Mouse (Mus musculus): ENCODE measurements around the gene Soat2. TPM values are rescaled to one million over a fixed set of nuclear protein-coding genes. Genes with fewer than 3 reads are reported as not detected.

Soat2 gene
- polyA plus RNA-seq, 1 experiment from 2014 or later = 0.17 TPM

GRCm38 (mm10) chr15:102198841-102199240 is 48.5 kb downstream of the Soat2 start:
- ATAC-seq (ENCODE audit: insufficient number of reproducible peaks, insufficient read depth, low FRiP score, low TSS enrichment) = no peak
- WGBS = 74% methylated on average over 4 of the region's 4 CpGs
- Histone ChIP-seq H3K4me1 (peaks cover 6% of the 10 kb centered on the region; the same call in 1 of the 2 replicates), H3K9me3 (no peaks in the 10 kb centered on the region), H3K4me3 (no peak overlapping the region), H3K4me2 (replicated peaks) (no peak overlapping the region), H3K36me3 (peaks cover 6% of the 10 kb centered on the region), H3K9ac (no peak overlapping the region), H3K27me3 (no peaks in the 10 kb centered on the region), H3K27ac (no peak overlapping the region)

- Histone ChIP-seq H3K9me3 (no peaks in the 10 kb centered on the region), H3K9ac (peak within 1 kb of the TSS; percentile 94), H3K4me2 (replicated peaks) (peak within 1 kb of the TSS; percentile 79), H3K27me3 (no peaks in the 10 kb centered on the region), H3K27ac (peak within 1 kb of the TSS; percentile 100), H3K4me3 (peak within 1 kb of the TSS; percentile 87), H3K4me1 (peaks cover 35% of the 10 kb centered on the region), H3K36me3 (peaks cover 32% of the 10 kb centered on the region)
- WGBS = under 1% methylated on average over 60 of the region's 68 CpGs
- ATAC-seq (ENCODE audit: insufficient number of reproducible peaks, insufficient read depth, low FRiP score, low TSS enrichment) = peak; percentile 95
Observed at GRCm38 (mm10) chr15:102202971-102203834, 52.9 kb downstream of the Soat2 start, which contains the start of gene Zfp740. Zfp740 (plus strand) TSS chr15:102203249.

DNA sequence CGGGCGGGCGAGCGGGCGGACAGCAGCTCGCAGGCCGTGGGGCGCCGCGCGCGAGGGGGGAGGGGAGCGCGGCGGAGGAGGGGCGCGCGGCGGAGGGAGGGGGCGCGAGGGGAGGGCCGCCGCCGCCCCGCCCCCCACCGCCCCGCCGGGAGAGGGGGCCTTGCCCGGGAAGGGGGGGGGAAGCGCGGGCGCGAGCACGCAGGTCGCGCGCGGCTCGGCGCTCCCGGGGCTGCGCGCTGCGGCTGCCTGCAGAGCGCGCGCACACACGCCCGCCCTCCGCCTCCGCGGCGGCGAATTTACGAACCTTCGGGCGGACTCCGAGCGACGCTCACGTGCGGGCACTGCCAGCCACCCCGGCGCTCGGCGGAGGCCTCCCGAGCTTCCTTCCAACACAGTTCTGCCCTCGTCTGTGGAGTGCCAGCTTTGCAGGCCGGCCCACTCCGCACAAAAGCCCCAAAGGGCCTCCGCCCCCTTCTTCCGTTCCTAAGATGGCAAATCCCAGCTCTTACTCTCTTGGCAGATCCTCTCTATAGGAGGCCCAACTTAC is 53.6 kb downstream of the Soat2 start:
- no peaks in the 10 kb centered on the region for H3K9me3 ChIP-seq
- peak; percentile 10 for ATAC-seq (ENCODE audit: insufficient number of reproducible peaks, insufficient read depth, low FRiP score, low TSS enrichment)
- peaks cover 40% of the 10 kb centered on the region for H3K36me3 ChIP-seq
- peaks cover 35% of the 10 kb centered on the region for H3K4me1 ChIP-seq
- under 1% methylated on average over 48 of the region's 72 CpGs for WGBS
- H3K9ac ChIP-seq = peak overlapping the region; percentile 94
- H3K27ac ChIP-seq = peak overlapping the region; percentile 100
- H3K27me3 ChIP-seq = no peaks in the 10 kb centered on the region
- H3K4me3 ChIP-seq = peak overlapping the region; percentile 87
- H3K4me2 ChIP-seq (replicated peaks) = peak overlapping the region; percentile 79

GRCm38 (mm10) chr15:102204674-102205505 is 54.6 kb downstream of the Soat2 start, which contains the start of gene Csad:
Csad (minus strand) TSS chr15:102204724.
- WGBS = 53% methylated on average over 19 of the region's 19 CpGs
- H3K27ac ChIP-seq = peak within 1 kb of the TSS; percentile 100
- H3K27me3 ChIP-seq = no peaks in the 10 kb centered on the region
- ATAC-seq (ENCODE audit: insufficient number of reproducible peaks, insufficient read depth, low FRiP score, low TSS enrichment) = no peak
- H3K9me3 ChIP-seq = no peaks in the 10 kb centered on the region
- H3K4me2 ChIP-seq (replicated peaks) = peak within 1 kb of the TSS; percentile 79
- peak within 1 kb of the TSS; percentile 87 for H3K4me3 ChIP-seq
- peaks cover 49% of the 10 kb centered on the region for H3K36me3 ChIP-seq
- peaks cover 35% of the 10 kb centered on the region for H3K4me1 ChIP-seq
- peak within 1 kb of the TSS; percentile 94 for H3K9ac ChIP-seq

DNA sequence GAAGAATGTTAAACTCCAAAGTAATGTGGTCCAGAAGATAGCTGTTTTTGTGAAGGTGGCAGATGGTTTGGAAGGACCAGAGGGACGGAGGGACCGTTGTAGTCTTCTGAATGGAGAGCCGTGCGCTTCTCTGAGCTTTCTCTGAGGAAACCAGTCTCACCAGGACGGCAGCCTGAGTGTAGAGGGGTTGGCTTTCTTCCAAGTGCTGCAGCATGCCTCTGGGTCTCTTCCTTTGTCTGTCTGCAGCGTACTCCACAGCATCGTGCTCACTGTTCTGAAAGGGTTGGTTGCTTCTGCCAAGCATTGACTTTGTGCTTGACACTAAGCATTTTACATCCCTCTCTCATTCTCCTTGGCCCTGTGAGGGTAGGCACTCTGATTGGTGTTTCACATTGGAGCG is 55.5 kb downstream of the Soat2 start:
- peak overlapping the region; percentile 79 for H3K4me2 ChIP-seq (replicated peaks)
- peak overlapping the region; percentile 94 for H3K9ac ChIP-seq
- no peak for ATAC-seq (ENCODE audit: insufficient number of reproducible peaks, insufficient read depth, low FRiP score, low TSS enrichment)
- peak overlapping the region; percentile 87 for H3K4me3 ChIP-seq
- H3K27me3 ChIP-seq = no peaks in the 10 kb centered on the region
- peaks cover 52% of the 10 kb centered on the region for H3K36me3 ChIP-seq
- peaks cover 35% of the 10 kb centered on the region for H3K4me1 ChIP-seq
- H3K27ac ChIP-seq = peak overlapping the region; percentile 100
- 62% methylated on average over 8 of the region's 8 CpGs for WGBS
- H3K9me3 ChIP-seq = no peaks in the 10 kb centered on the region

DNA sequence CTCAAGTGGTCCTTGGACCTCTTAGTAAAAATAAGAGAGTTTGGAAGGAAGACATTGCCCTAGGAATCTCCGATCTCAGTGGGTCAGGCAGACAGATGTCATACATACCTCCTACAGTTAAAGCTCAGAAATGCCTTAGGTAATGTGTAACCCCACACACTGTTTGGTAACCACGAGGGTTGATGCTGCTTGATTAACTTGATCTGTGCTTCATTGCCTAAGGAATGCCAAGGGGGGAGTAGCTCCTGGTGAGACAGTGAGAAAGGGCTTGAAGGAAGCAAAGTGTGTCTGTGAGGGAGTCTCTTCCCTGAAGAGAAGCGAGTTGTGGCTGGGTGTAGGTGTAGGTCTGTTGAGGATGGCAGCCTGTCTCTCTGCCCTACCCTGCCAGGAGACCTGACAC is 57.0 kb downstream of the Soat2 start:
- WGBS = 82% methylated on average over 3 of the region's 3 CpGs
- Histone ChIP-seq H3K4me2 (replicated peaks) (no peak overlapping the region), H3K4me3 (no peak overlapping the region), H3K9me3 (no peaks in the 10 kb centered on the region), H3K27ac (no peak overlapping the region), H3K27me3 (no peaks in the 10 kb centered on the region), H3K36me3 (peaks cover 63% of the 10 kb centered on the region), H3K9ac (no peak overlapping the region), H3K4me1 (peaks cover 33% of the 10 kb centered on the region)
- ATAC-seq (ENCODE audit: insufficient number of reproducible peaks, insufficient read depth, low FRiP score, low TSS enrichment) = no peak

GRCm38 (mm10) chr15:102208092-102208561 is 57.8 kb downstream of the Soat2 start:
- no peak overlapping the region for H3K9ac ChIP-seq
- no peak overlapping the region for H3K4me3 ChIP-seq
- no peak overlapping the region for H3K27ac ChIP-seq
- ATAC-seq (ENCODE audit: insufficient number of reproducible peaks, insufficient read depth, low FRiP score, low TSS enrichment) = no peak
- H3K4me2 ChIP-seq (replicated peaks) = no peak overlapping the region
- H3K9me3 ChIP-seq = no peaks in the 10 kb centered on the region
- H3K4me1 ChIP-seq = peaks cover 28% of the 10 kb centered on the region
- peaks cover 70% of the 10 kb centered on the region for H3K36me3 ChIP-seq
- H3K27me3 ChIP-seq = no peaks in the 10 kb centered on the region
- 83% methylated on average over 9 of the region's 9 CpGs for WGBS

DNA sequence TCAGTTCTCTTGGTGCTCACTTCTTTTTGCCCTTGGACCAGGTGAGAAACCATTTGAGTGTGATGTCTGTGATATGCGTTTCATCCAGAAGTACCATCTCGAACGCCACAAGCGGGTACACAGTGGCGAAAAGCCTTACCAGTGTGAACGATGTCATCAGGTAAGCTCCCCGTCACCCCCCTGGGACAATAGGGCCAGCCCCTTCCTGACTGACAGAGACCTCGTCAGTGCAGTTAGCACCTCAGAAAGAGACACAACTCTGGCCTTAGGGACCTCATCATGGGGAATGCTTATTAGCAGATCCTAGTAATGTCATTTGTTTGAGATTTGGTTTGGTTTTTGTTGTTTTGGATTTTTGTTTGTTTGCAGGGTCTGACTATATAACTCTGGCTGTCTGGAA is 58.8 kb downstream of the Soat2 start:
- no peaks in the 10 kb centered on the region for H3K9me3 ChIP-seq
- no peak overlapping the region for H3K9ac ChIP-seq
- 93% methylated on average over 8 of the region's 8 CpGs for WGBS
- no peak overlapping the region for H3K4me3 ChIP-seq
- H3K27me3 ChIP-seq = no peaks in the 10 kb centered on the region
- H3K36me3 ChIP-seq = peaks cover 80% of the 10 kb centered on the region
- no peak overlapping the region for H3K4me2 ChIP-seq (replicated peaks)
- peaks cover 28% of the 10 kb centered on the region for H3K4me1 ChIP-seq
- H3K27ac ChIP-seq = no peak overlapping the region
- no peak for ATAC-seq (ENCODE audit: insufficient number of reproducible peaks, insufficient read depth, low FRiP score, low TSS enrichment)

GRCm38 (mm10) chr15:102210816-102211215 is 60.5 kb downstream of the Soat2 start:
- H3K27me3 ChIP-seq = no peaks in the 10 kb centered on the region
- ATAC-seq (ENCODE audit: insufficient number of reproducible peaks, insufficient read depth, low FRiP score, low TSS enrichment) = no peak
- 91% methylated on average over 4 of the region's 4 CpGs for WGBS
- H3K9me3 ChIP-seq = no peaks in the 10 kb centered on the region
- no peak overlapping the region for H3K4me2 ChIP-seq (replicated peaks)
- H3K4me3 ChIP-seq = no peak overlapping the region
- H3K36me3 ChIP-seq = peaks cover 82% of the 10 kb centered on the region
- peaks cover 13% of the 10 kb centered on the region for H3K4me1 ChIP-seq
- H3K9ac ChIP-seq = no peak overlapping the region
- no peak overlapping the region for H3K27ac ChIP-seq

- H3K4me3 ChIP-seq = no peak overlapping the region
- H3K27me3 ChIP-seq = no peaks in the 10 kb centered on the region
- H3K4me2 ChIP-seq (replicated peaks) = no peak overlapping the region
- no peak overlapping the region for H3K27ac ChIP-seq
- ATAC-seq (ENCODE audit: insufficient number of reproducible peaks, insufficient read depth, low FRiP score, low TSS enrichment) = no peak
- peaks cover 85% of the 10 kb centered on the region for H3K36me3 ChIP-seq
- 84% methylated on average over 6 of the region's 6 CpGs for WGBS
- H3K9ac ChIP-seq = no peak overlapping the region
- no peaks in the 10 kb centered on the region for H3K9me3 ChIP-seq
- H3K4me1 ChIP-seq = peaks cover 6% of the 10 kb centered on the region
Observed at GRCm38 (mm10) chr15:102211895-102212294, 61.6 kb downstream of the Soat2 start.
